Mouse (Mus musculus) forebrain, embryonic 14.5 days (tissue): ENCODE results near the gene Tspan32. TPM values are rescaled to one million over a fixed set of nuclear protein-coding genes. Genes with fewer than 3 reads are reported as not detected.
A peak's percentile ranks its signal among the peaks of the same experiment; 100 is the strongest.

Experiments used
- ATAC-seq: fragments of 200-750 bp; cut with Nextera tagmentation; 2 replicates; pipeline ENCODE4 v1.8.0; 2017; ENCODE audit warnings: mild to moderate bottlenecking, moderate library complexity
- DNase-seq: peaks from one replicate; pipeline ENCODE4 v3.0.0-alpha.2; 2015; ENCODE audit warnings: low spot score
- H3K27ac ChIP-seq: fragments of 300-500 bp; sonication (generic); 2 replicates; pipeline ENCODE4 v1.5.1; 2014; ENCODE audit warnings: low read depth, mild to moderate bottlenecking, control low read depth, low read length, moderate library complexity
- H3K27me3 ChIP-seq: fragments of 300-500 bp; sonication (generic); replicated peaks from 2 replicates; pipeline ENCODE4 v1.6.1; 2014; ENCODE audit warnings: low read length, control low read depth, mixed read lengths; ENCODE audit not compliant: control insufficient read depth, insufficient read depth
- H3K36me3 ChIP-seq: fragments of 300-500 bp; sonication (generic); 2 replicates; pipeline ENCODE4 v1.6.1; 2014; ENCODE audit warnings: low read length, control low read depth; ENCODE audit not compliant: control insufficient read depth, insufficient read depth
- H3K4me1 ChIP-seq: fragments of 300-500 bp; sonication (generic); 2 replicates; pipeline ENCODE4 v1.6.1; 2014; ENCODE audit warnings: antibody characterized with exemption, low read length, control low read depth; ENCODE audit not compliant: control insufficient read depth, insufficient read depth
- H3K4me2 ChIP-seq: fragments of 300-500 bp; sonication (generic); 2 replicates; pipeline ENCODE4 v1.6.1; 2014; ENCODE audit warnings: mild to moderate bottlenecking, control low read depth, low read length
- H3K4me3 ChIP-seq: fragments of 300-500 bp; sonication (generic); 2 replicates; pipeline ENCODE4 v1.5.1; 2014; ENCODE audit warnings: low read depth, low read length, control low read depth
- H3K9ac ChIP-seq: fragments of 300-500 bp; sonication (generic); 2 replicates; pipeline ENCODE4 v1.6.1; 2014; ENCODE audit warnings: mild to moderate bottlenecking, low read length, control low read depth, moderate library complexity
- H3K9me3 ChIP-seq: fragments of 300-500 bp; sonication (generic); replicated peaks from 2 replicates; pipeline ENCODE4 v1.6.1; 2016; ENCODE audit warnings: low read length, control low read depth, mixed read lengths; ENCODE audit not compliant: control insufficient read depth
- WGBS: fragments of 180-500 bp; shearing (Covaris S2); extraction: QIAGEN DNeasy Blood & Tissue Kit; methylation state at CpG from one replicate; pipeline ENCODE4 v1.1.7; 2014; 5-methylcytosine and 5-hydroxymethylcytosine counted together
- polyA plus RNA-seq: library from polyadenylated mRNA; unstranded; fragments of >200 nt; fragmentation: Nextera tagmentation; extraction: Ambion mirVana; gene quantifications from 2 replicates; pipeline ENCODE4 v1.2.1, GENCODE M21; 2014

Tspan32 gene
- polyA plus RNA-seq, 1 experiment from 2014 or later: 0.61 TPM

DNA sequence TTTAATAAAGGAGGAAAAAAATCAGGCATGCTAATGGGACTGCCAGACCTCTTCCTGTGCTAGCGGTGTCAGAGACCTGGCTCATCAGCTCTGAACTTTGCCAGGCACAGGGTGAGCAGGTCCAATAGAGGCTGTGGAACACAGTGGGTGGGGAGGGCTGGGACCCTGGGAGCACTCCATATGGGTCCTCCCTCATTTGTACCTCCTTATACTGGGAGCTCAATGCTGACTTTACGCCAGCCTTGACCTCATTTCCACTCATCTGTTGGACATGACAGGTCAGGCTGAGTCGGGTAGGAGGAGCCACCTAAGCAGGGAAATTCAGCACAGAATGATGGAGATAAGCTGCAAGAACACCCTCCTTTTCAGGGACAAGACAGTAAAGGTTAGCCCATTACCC, 63.1 kb downstream of the Tspan32 start:
- H3K27me3 ChIP-seq: no peaks in the 10 kb centered on the region
- no peak for ATAC-seq

DNA sequence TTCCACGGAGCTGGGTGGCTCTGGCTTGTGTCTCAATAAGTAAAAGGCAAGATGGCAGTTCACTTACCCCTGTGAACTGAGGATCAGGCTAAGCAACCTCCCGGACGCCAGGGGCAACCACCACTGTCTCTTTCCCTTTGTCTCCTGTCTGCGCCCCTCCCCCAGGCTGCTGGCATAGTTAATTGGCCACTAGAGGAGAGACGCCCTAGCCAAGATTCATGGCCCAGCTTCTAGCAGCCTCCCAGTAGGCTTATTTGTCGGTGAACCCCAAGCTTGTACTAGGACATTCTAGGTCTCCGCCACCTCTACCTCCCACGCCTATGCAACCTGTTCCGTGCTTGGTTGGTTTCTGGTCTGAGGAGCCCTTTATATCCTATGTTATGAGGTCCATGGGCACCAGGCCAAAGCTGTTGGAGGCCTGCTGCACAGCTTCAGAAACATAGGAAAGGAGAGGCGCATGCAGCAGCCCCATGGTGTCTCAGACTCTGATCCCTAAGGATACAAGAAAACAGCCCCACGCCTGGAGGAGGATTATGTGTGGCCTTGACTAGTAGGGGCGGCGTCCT, 63.6 kb downstream of the Tspan32 start:
- no peaks in the 10 kb centered on the region for H3K9me3 ChIP-seq
- H3K36me3 ChIP-seq: peaks cover 48% of the 10 kb centered on the region
- ATAC-seq (no peak), DNase-seq (no peak)
- H3K27me3 ChIP-seq: no peaks in the 10 kb centered on the region
- peaks cover 15% of the 10 kb centered on the region for H3K4me1 ChIP-seq
- H3K27ac ChIP-seq: peak overlapping the region; percentile 97
- WGBS: 46% methylated on average over 12 of the region's 13 CpGs
- peak overlapping the region; percentile 68 for H3K4me2 ChIP-seq
- H3K9ac ChIP-seq: peak overlapping the region; percentile 66
- H3K4me3 ChIP-seq: peak overlapping the region; percentile 80

More for the DNA sequence above, 63.1 kb downstream of the Tspan32 start:
- WGBS: 81% methylated on average over 3 of the region's 3 CpGs
- Histone ChIP-seq H3K4me1 (peaks cover 15% of the 10 kb centered on the region), H3K27ac (peak overlapping the region; percentile 97), H3K9me3 (no peaks in the 10 kb centered on the region), H3K36me3 (peaks cover 53% of the 10 kb centered on the region), H3K4me2 (peak overlapping the region; percentile 68), H3K9ac (peak overlapping the region; percentile 66; the same call in 1 of the 2 replicates), H3K4me3 (peak overlapping the region; percentile 80; the same call in 1 of the 2 replicates)
- DNase-seq: no peak

DNA sequence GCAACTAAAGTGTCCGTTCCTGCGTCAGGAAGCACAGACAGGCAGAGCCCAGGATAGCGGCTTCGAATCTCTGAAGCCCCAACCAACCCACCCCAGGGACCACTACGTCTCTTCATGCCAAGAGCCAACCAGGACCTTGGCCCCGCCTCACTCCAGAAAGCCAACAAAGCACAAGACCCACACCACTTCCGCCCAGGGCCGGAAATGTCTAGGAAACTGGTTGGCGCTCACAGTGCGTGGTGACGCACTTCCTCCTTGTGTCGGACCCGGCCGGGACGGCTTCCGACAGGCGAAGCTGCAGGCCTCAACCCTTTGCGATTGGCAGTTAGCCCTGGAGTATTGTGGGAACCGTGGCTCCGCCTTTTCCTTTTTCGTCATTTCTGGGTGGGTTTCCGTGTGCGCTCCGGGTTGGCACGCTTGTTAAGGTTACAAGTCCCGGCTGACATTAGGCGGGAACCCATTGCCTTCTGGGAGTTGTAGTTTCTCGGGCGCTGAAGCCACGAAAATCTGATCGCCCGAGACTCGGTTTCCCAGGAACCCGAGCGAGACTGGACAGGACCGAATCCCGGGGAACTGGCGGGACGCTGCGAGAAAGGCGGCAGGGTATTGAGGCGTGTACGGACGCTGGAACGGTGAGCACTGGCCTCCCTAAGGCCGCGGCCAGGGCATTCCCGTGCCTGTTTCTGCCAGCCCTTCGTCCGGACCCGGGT, 64.2 kb downstream of the Tspan32 start, which contains the start of gene Tssc4:
Gene Tssc4, plus strand, starts transcription at position 368 of the 710 bp plus-strand sequence.
- peaks cover 41% of the 10 kb centered on the region for H3K36me3 ChIP-seq
- H3K4me2 ChIP-seq: peak within 1 kb of the TSS; percentile 96
- H3K4me1 ChIP-seq: peaks cover 15% of the 10 kb centered on the region
- no peaks in the 10 kb centered on the region for H3K9me3 ChIP-seq
- ATAC-seq (peak; percentile 98), DNase-seq (peak; percentile 100)
- H3K4me3 ChIP-seq: peak within 1 kb of the TSS; percentile 80
- WGBS: under 1% methylated on average over 50 of the region's 51 CpGs
- no peaks in the 10 kb centered on the region for H3K27me3 ChIP-seq
- peak within 1 kb of the TSS; percentile 91 for H3K9ac ChIP-seq
- peak within 1 kb of the TSS; percentile 97 for H3K27ac ChIP-seq

Other genes with a start within 250 kb of the Tspan32 start
- gene Th, start 73.9 kb upstream of the Tspan32 start, polyA plus RNA-seq: 7.9 and 8.2 TPM in 2 replicates
- gene Ascl2, start 35.8 kb upstream of the Tspan32 start, polyA plus RNA-seq: 0.26 and 0.32 TPM in 2 replicates
- gene Cd81, start 47.7 kb downstream of the Tspan32 start, polyA plus RNA-seq: 343 and 345 TPM in 2 replicates
- gene Tssc4, start 64.2 kb downstream of the Tspan32 start, polyA plus RNA-seq: 97.5 and 106 TPM in 2 replicates
- gene Trpm5, start 89.6 kb downstream of the Tspan32 start, polyA plus RNA-seq: 1.4 and 2.0 TPM in 2 replicates
- 0.90 and 2.1 TPM in 2 replicates for gene Kcnq1, start 101.3 kb downstream of the Tspan32 start, polyA plus RNA-seq